Mouse (Mus musculus) kidney, adult 2 months (tissue): ENCODE measurements around the gene Fam243.

Experiments used
- CTCF ChIP-seq: fragments of 200-500 bp; conservative IDR thresholded peaks from 2 replicates; pipeline ENCODE4 v1.5.1; 2011; ENCODE audit warnings: low read depth, mild to moderate bottlenecking, control low read depth, low read length, moderate library complexity, mixed read lengths; ENCODE audit not compliant: insufficient read depth, insufficient read length
- POLR2A ChIP-seq: fragments of 200-500 bp; IDR thresholded peaks from one replicate; pipeline ENCODE4 v1.6.1; 2011; ENCODE audit warnings: low read depth, low read length, control low read depth

DNA sequence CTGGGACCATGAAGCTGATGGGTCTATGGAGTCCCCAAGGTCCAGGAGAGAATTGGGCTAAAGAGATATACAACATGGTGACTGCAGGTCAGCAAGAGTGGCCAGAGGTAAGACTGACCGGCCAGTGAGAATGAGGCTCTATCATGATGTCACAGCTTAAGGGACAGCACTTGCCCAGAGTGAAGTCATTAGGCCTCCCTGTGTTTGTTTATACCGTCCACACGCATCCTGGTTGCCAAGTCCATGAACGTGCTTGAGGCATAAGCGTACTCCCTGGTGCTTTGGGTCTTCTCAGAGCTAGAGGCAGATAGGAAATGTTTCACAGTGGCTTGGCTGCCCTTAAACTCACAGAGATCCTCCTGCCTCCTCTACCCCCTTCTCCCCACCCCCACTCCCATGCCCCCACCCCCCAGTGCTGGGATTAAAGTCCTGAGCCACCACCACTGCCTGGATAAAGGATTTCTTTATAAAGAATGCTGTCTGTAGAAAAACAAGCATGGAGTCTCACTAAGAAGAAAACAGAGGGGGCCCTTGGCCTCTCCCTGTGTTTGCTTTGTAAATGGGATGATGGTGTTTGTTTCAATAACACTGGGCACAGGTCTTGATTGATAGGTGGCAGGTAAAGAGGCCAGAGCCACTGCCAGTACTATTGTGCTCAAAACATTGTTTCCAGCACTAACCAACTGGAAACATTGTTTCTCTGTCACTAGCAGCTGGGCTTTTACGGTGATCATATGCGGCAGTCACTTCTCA is 3.2 kb upstream of the Fam243 start:
- TF ChIP-seq CTCF (no peak), POLR2A (no peak)
